Mouse (Mus musculus) kidney, adult 2 months (tissue): ENCODE measurements around the gene Syt17.

ENCODE experiments used
- CTCF ChIP-seq: fragments of 200-500 bp; conservative IDR thresholded peaks from 2 replicates; pipeline ENCODE4 v1.5.1; 2011; ENCODE audit warnings: low read depth, mild to moderate bottlenecking, control low read depth, low read length, moderate library complexity, mixed read lengths; ENCODE audit not compliant: insufficient read depth, insufficient read length
- POLR2A ChIP-seq: fragments of 200-500 bp; IDR thresholded peaks from one replicate; pipeline ENCODE4 v1.6.1; 2011; ENCODE audit warnings: low read depth, low read length, control low read depth

DNA sequence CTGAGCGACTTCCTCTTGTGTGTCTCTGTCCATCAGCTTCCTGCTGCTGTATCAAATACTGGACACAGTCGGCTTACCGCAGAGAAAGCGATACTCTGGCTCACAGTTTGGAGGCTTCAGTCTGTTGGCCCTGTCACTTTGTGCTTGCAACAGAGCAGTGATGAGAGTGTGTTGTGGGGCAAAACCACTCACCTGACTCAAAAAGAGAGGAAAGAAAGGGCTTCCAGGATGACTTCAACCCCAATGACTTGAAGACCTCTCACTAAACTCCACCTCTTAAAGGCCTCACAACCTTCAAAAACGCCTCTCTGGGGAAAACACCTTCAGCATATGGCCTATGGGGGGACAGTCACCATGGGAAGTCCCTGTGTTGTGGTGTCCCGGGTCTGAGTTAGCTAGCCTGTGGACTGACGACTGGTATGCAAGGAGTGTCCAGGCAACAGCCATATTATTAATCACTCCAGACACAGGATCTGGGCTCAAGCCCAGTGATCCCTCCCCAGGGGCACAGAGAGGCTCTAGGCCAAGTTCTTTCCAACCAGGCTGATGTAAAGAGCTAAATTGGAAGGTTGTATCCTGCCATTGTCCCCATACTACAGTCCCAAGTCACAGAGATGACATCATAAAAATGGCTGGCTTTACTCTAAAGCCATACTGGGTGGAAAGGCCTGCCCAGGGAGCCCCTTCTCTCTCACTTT lies 27.1 kb upstream of the Syt17 start:
- TF ChIP-seq CTCF (no peak), POLR2A (no peak)
